Mouse (Mus musculus): ENCODE measurements at regions not wholly inside any gene's neighbourhood (a gene's known extent, or its start where the extent isn't known, plus 50 kb on each side); places are given as distances from the start of the nearest gene placed in this dataset.

- Histone ChIP-seq H3K27me3 (ENCODE audit: control insufficient read depth, insufficient read depth, low read length) (no peaks in the 10 kb centered on the region), H3K27ac (ENCODE audit: low read depth, low read length) (no peak overlapping the region), H3K4me2 (replicated peaks; ENCODE audit: low read depth, low read length) (no peak overlapping the region), H3K4me1 (ENCODE audit: control insufficient read depth, insufficient read depth, low read length) (no peaks in the 10 kb centered on the region), H3K4me3 (ENCODE audit: low read length) (no peak overlapping the region), H3K9ac (ENCODE audit: low read depth, low read length) (no peak overlapping the region), H3K9me3 (ENCODE audit: control insufficient read depth, low read length) (no peaks in the 10 kb centered on the region), H3K36me3 (ENCODE audit: control insufficient read depth, insufficient read depth, low read length) (no peaks in the 10 kb centered on the region)
- WGBS, result 86% methylated on average over 15 of the region's 15 CpGs
- no peak for ATAC-seq (ENCODE audit: low FRiP score, low TSS enrichment)
These were observed 81.2 kb downstream of the Gm5294 start for GRCm38 (mm10) chr5:138900952-138901599.

- Histone ChIP-seq H3K36me3 (ENCODE audit: control insufficient read depth, insufficient read depth, low read length) (no peaks in the 10 kb centered on the region), H3K4me3 (ENCODE audit: low read length) (no peak overlapping the region), H3K9me3 (ENCODE audit: control insufficient read depth, low read length) (no peaks in the 10 kb centered on the region), H3K4me1 (ENCODE audit: control insufficient read depth, insufficient read depth, low read length) (no peaks in the 10 kb centered on the region), H3K27me3 (ENCODE audit: control insufficient read depth, insufficient read depth, low read length) (no peaks in the 10 kb centered on the region), H3K9ac (ENCODE audit: low read depth, low read length) (no peak overlapping the region), H3K27ac (ENCODE audit: low read depth, low read length) (no peak overlapping the region), H3K4me2 (replicated peaks; ENCODE audit: low read depth, low read length) (no peak overlapping the region)
- WGBS, result 100% methylated on average over 1 of the region's 1 CpGs
- ATAC-seq (ENCODE audit: low FRiP score, low TSS enrichment), result no peak
These were observed 82.4 kb downstream of the Gm5294 start for GRCm38 (mm10) chr5:138902316-138902715.

- Histone ChIP-seq H3K9ac (ENCODE audit: low read depth, low read length) (no peak overlapping the region), H3K4me2 (replicated peaks; ENCODE audit: low read depth, low read length) (no peak overlapping the region), H3K27ac (ENCODE audit: low read depth, low read length) (no peak overlapping the region), H3K4me3 (ENCODE audit: low read length) (no peak overlapping the region), H3K36me3 (ENCODE audit: control insufficient read depth, insufficient read depth, low read length) (no peaks in the 10 kb centered on the region), H3K27me3 (ENCODE audit: control insufficient read depth, insufficient read depth, low read length) (no peaks in the 10 kb centered on the region), H3K4me1 (ENCODE audit: control insufficient read depth, insufficient read depth, low read length) (0 out of 2 replicates have a peak, but pooled peaks cover 6% of the 10 kb centered on the region), H3K9me3 (ENCODE audit: control insufficient read depth, low read length) (no peaks in the 10 kb centered on the region)
- no peak for ATAC-seq (ENCODE audit: low FRiP score, low TSS enrichment)
- WGBS, result 71% methylated on average over 7 of the region's 7 CpGs
These were observed 85.1 kb downstream of the Pdgfa start for GRCm38 (mm10) chr5:138911769-138912710.

DNA sequence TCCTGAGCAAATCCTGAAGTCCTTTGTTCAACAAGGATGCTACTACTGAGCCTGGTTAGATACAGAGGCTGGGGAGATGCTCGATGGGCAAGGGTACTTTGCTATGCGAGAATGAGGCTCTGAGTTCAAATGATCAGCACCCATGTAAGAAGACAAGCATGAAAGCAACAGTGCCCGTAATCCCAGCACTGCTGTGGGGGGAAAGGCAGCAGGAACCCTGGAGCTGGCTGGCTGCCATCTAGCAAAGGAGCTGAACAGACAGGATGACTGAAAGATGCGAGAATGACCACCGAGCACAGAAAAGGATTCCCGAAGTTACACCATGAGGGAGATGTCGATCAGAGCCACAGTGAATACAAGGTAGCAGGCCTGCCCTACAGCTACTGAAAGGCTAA lies 84.5 kb downstream of the Pdgfa start:
- no peak overlapping the region for H3K4me2 ChIP-seq (replicated peaks; ENCODE audit: low read depth, low read length)
- H3K27me3 ChIP-seq (ENCODE audit: control insufficient read depth, insufficient read depth, low read length), result no peaks in the 10 kb centered on the region
- 0 out of 2 replicates have a peak, but pooled peaks cover 6% of the 10 kb centered on the region for H3K4me1 ChIP-seq (ENCODE audit: control insufficient read depth, insufficient read depth, low read length)
- H3K27ac ChIP-seq (ENCODE audit: low read depth, low read length), result no peak overlapping the region
- H3K9me3 ChIP-seq (ENCODE audit: control insufficient read depth, low read length), result no peaks in the 10 kb centered on the region
- H3K4me3 ChIP-seq (ENCODE audit: low read length), result no peak overlapping the region
- H3K36me3 ChIP-seq (ENCODE audit: control insufficient read depth, insufficient read depth, low read length), result no peaks in the 10 kb centered on the region
- ATAC-seq (ENCODE audit: low FRiP score, low TSS enrichment), result no peak
- no peak overlapping the region for H3K9ac ChIP-seq (ENCODE audit: low read depth, low read length)
- 71% methylated on average over 7 of the region's 7 CpGs for WGBS

DNA sequence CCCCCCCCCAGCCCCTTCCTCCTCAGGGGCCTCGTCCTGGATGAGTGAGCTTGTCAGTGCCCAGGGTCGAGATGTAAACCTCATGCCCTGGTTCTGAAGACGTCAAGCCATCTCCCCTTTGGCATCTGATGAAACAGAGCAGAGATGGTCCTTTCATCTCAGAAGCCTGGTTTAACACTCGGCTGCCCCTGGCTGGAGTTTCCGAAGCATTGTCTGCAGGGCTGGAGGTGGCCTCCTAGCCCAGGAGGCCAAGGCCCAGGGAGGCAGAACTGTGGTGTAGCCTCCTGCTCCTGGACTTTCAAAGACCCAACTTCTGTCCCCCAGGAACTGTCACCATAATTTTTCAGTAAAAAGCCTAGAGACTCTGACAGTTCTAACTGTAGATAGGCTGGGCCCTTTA lies 82.1 kb downstream of the Pdgfa start:
- Histone ChIP-seq H3K4me1 (ENCODE audit: control insufficient read depth, insufficient read depth, low read length) (0 out of 2 replicates have a peak, but pooled peaks cover 6% of the 10 kb centered on the region), H3K27me3 (ENCODE audit: control insufficient read depth, insufficient read depth, low read length) (no peaks in the 10 kb centered on the region), H3K4me3 (ENCODE audit: low read length) (no peak overlapping the region), H3K9me3 (ENCODE audit: control insufficient read depth, low read length) (no peaks in the 10 kb centered on the region), H3K9ac (ENCODE audit: low read depth, low read length) (peak overlapping the region; percentile 18; the same call in 1 of the 2 replicates), H3K4me2 (replicated peaks; ENCODE audit: low read depth, low read length) (no peak overlapping the region), H3K27ac (ENCODE audit: low read depth, low read length) (peak overlapping the region; percentile 47; the same call in 1 of the 2 replicates), H3K36me3 (ENCODE audit: control insufficient read depth, insufficient read depth, low read length) (no peaks in the 10 kb centered on the region)
- peak; percentile 47; the same call in 1 of the 2 replicates for ATAC-seq (ENCODE audit: low FRiP score, low TSS enrichment)
- WGBS, result 11% methylated on average over 5 of the region's 5 CpGs

DNA sequence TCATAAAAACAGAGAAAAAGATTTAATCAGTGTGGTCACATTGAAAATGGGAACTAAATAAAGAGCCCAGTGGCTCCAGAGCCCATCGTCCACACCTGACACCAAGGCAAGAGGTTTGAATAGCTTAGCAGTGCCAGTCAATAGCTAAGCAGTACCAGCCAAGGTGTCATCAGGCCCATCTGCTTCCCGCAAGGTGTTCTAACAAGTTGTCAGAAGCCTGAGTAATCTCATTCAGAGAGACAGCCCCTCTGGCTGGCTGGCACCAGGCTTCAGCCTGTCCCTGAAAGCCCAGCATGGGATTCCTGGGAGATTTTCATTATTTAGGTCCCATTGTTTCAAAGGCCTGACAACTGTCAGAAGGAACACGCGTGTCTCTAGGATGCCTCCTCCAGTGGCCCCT lies 81.7 kb downstream of the Pdgfa start:
- 0 out of 2 replicates have a peak, but pooled peaks cover 6% of the 10 kb centered on the region for H3K4me1 ChIP-seq (ENCODE audit: control insufficient read depth, insufficient read depth, low read length)
- no peak for ATAC-seq (ENCODE audit: low FRiP score, low TSS enrichment)
- no peaks in the 10 kb centered on the region for H3K36me3 ChIP-seq (ENCODE audit: control insufficient read depth, insufficient read depth, low read length)
- H3K27ac ChIP-seq (ENCODE audit: low read depth, low read length), result no peak overlapping the region; the same call in 1 of the 2 replicates
- no peak overlapping the region for H3K4me2 ChIP-seq (replicated peaks; ENCODE audit: low read depth, low read length)
- H3K4me3 ChIP-seq (ENCODE audit: low read length), result no peak overlapping the region
- H3K9me3 ChIP-seq (ENCODE audit: control insufficient read depth, low read length), result no peaks in the 10 kb centered on the region
- no peaks in the 10 kb centered on the region for H3K27me3 ChIP-seq (ENCODE audit: control insufficient read depth, insufficient read depth, low read length)
- H3K9ac ChIP-seq (ENCODE audit: low read depth, low read length), result no peak overlapping the region
- 76% methylated on average over 4 of the region's 4 CpGs for WGBS

- Histone ChIP-seq H3K36me3 (ENCODE audit: control insufficient read depth, insufficient read depth, low read length) (no peaks in the 10 kb centered on the region), H3K4me1 (ENCODE audit: control insufficient read depth, insufficient read depth, low read length) (no peaks in the 10 kb centered on the region), H3K4me3 (ENCODE audit: low read length) (no peak overlapping the region), H3K9me3 (ENCODE audit: control insufficient read depth, low read length) (no peaks in the 10 kb centered on the region), H3K4me2 (replicated peaks; ENCODE audit: low read depth, low read length) (no peak overlapping the region), H3K27ac (ENCODE audit: low read depth, low read length) (no peak overlapping the region), H3K27me3 (ENCODE audit: control insufficient read depth, insufficient read depth, low read length) (no peaks in the 10 kb centered on the region), H3K9ac (ENCODE audit: low read depth, low read length) (no peak overlapping the region)
- ATAC-seq (ENCODE audit: low FRiP score, low TSS enrichment), result no peak
- WGBS, result 71% methylated on average over 7 of the region's 7 CpGs
These were observed 76.9 kb downstream of the Pdgfa start for GRCm38 (mm10) chr5:138920156-138920845.

DNA sequence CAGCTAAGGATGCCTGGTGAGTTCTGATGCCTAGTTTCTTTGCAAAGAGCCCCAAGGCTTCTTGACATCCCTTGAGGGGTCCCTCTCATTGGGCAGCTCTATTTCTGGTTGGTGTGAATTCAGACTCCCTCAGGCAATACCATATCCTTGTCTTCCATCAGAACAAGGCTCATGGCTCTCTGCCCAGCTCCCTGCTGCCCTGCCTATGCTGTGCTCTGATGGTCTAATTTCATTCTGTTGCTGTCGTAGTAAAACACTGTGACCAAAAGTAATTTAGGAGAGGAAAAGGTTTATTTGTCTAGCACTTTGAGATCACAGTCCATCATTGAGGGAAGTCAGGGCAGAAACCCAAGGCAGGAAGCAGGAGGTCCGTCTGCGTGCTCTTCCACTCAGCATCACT lies 75.1 kb downstream of the Pdgfa start:
- Histone ChIP-seq H3K36me3 (ENCODE audit: control insufficient read depth, insufficient read depth, low read length) (no peaks in the 10 kb centered on the region), H3K27me3 (ENCODE audit: control insufficient read depth, insufficient read depth, low read length) (no peaks in the 10 kb centered on the region), H3K4me1 (ENCODE audit: control insufficient read depth, insufficient read depth, low read length) (no peaks in the 10 kb centered on the region), H3K9me3 (ENCODE audit: control insufficient read depth, low read length) (no peaks in the 10 kb centered on the region), H3K4me3 (ENCODE audit: low read length) (no peak overlapping the region), H3K4me2 (replicated peaks; ENCODE audit: low read depth, low read length) (no peak overlapping the region), H3K9ac (ENCODE audit: low read depth, low read length) (no peak overlapping the region), H3K27ac (ENCODE audit: low read depth, low read length) (no peak overlapping the region)
- WGBS, result 48% methylated on average over 3 of the region's 3 CpGs
- ATAC-seq (ENCODE audit: low FRiP score, low TSS enrichment), result no peak
